Comparison of ENCODE assay signal across 9 mouse cellular contexts in genomic region chr14:51087762-51088161, GRCm38 (mm10). TPM values are rescaled to one million over a fixed set of nuclear protein-coding genes. Genes with fewer than 3 reads are reported as not detected.
DNase-seq lines count a peak whose midpoint lies in the region; ATAC-seq and TF ChIP-seq lines count a peak whose summit lies in the region.
"Had no signal": no experiment of that assay in that cellular context is flagged by ENCODE, and none has a peak within 500 bp of the region (broad histone marks: within the 10 kb centered on the region; RNA-seq: fewer than 3 reads in every experiment).

No protein-coding gene starts in this region.

- TF ChIP-seq CTCF in kidney, postnatal 0 days (IDR thresholded peaks at IDR 0.05; ENCODE audit: low read depth): no peak

- H3K9ac ChIP-seq in kidney, postnatal 0 days (ENCODE audit: low read depth, low read length): peak overlapping the region; percentile 40; the same call in 1 of the 2 replicates
- H3K9ac ChIP-seq in hindbrain, embryonic 16.5 days (ENCODE audit: low read depth, low read length): no peak overlapping the region; the same call in 1 of the 2 replicates
- 0 out of 2 replicates have a peak overlapping the region, but pooled peaks have one; percentile 23 for H3K9ac ChIP-seq in midbrain, embryonic 16.5 days (ENCODE audit: low read depth, low read length)

- H3K9me3 ChIP-seq in kidney, postnatal 0 days (replicated peaks; ENCODE audit: low read length): no peaks in the 10 kb centered on the region
- no peaks in the 10 kb centered on the region for H3K9me3 ChIP-seq in hindbrain, embryonic 16.5 days (ENCODE audit: control insufficient read depth, low read length)
- H3K9me3 ChIP-seq in midbrain, embryonic 16.5 days (replicated peaks; ENCODE audit: control insufficient read depth, low read length, poor library complexity, severe bottlenecking): no peaks in the 10 kb centered on the region

- DNase-seq in kidney, postnatal 0 days (ENCODE audit: low spot score): no peak
- DNase-seq in kidney, postnatal 4 days: no peak
- DNase-seq in adrenal gland, postnatal 14 days: no peak
- no peak for DNase-seq in adrenal gland, postnatal 25 days
- DNase-seq in kidney, adult 9 months: no peak

- no peaks in the 10 kb centered on the region for H3K36me3 ChIP-seq in kidney, postnatal 0 days (ENCODE audit: insufficient read depth, low read length)
- H3K36me3 ChIP-seq in hindbrain, embryonic 16.5 days (ENCODE audit: control insufficient read depth, insufficient read depth, low read length): no peaks in the 10 kb centered on the region
- H3K36me3 ChIP-seq in midbrain, embryonic 16.5 days (ENCODE audit: control insufficient read depth, insufficient read depth, low read length): no peaks in the 10 kb centered on the region

- H3K4me2 ChIP-seq in kidney, postnatal 0 days (ENCODE audit: low read length): peak overlapping the region; percentile 83
- peak overlapping the region; percentile 78 for H3K4me2 ChIP-seq in hindbrain, embryonic 16.5 days (ENCODE audit: low read length)
- peak overlapping the region; percentile 66 for H3K4me2 ChIP-seq in midbrain, embryonic 16.5 days (ENCODE audit: low read length)

- no peaks in the 10 kb centered on the region for H3K27me3 ChIP-seq in kidney, postnatal 0 days (ENCODE audit: insufficient read depth, low read length)
- H3K27me3 ChIP-seq in hindbrain, embryonic 16.5 days (replicated peaks; ENCODE audit: control insufficient read depth, insufficient read depth, low read length): peaks cover 4% of the 10 kb centered on the region
- peaks cover 6% of the 10 kb centered on the region for H3K27me3 ChIP-seq in midbrain, embryonic 16.5 days (ENCODE audit: control insufficient read depth, insufficient read depth, low read depth, low read length)

- WGBS in kidney, postnatal 0 days: 12% methylated on average over 9 of the region's 9 CpGs
- WGBS in hindbrain, embryonic 16.5 days: 11% methylated on average over 9 of the region's 9 CpGs
- WGBS in midbrain, embryonic 16.5 days: 8% methylated on average over 9 of the region's 9 CpGs

- peak overlapping the region; percentile 75 for H3K4me3 ChIP-seq in kidney, postnatal 0 days (replicated peaks; ENCODE audit: low read depth, low read length)
- peak overlapping the region; percentile 74; the same call in 1 of the 2 replicates for H3K4me3 ChIP-seq in brown adipose tissue, adult 24 weeks (ENCODE audit: insufficient read depth, low read depth, low read length)
- H3K4me3 ChIP-seq in hindbrain, embryonic 16.5 days (ENCODE audit: low read length): peak overlapping the region; percentile 84
- peak overlapping the region; percentile 59 for H3K4me3 ChIP-seq in midbrain, embryonic 16.5 days (ENCODE audit: low read depth, low read length)

- no peak overlapping the region for H3K27ac ChIP-seq in kidney, postnatal 0 days
- no peak overlapping the region for H3K27ac ChIP-seq in brown adipose tissue, adult 24 weeks (replicated peaks; ENCODE audit: low read depth, low read length)
- H3K27ac ChIP-seq in hindbrain, embryonic 16.5 days (ENCODE audit: low read depth, low read length): no peak overlapping the region; the same call in 1 of the 2 replicates
- H3K27ac ChIP-seq in midbrain, embryonic 16.5 days (ENCODE audit: low read length): no peak overlapping the region

- ATAC-seq in kidney, postnatal 0 days (replicated peaks; ENCODE audit: low FRiP score, low read depth): no peak
- ATAC-seq in hindbrain, embryonic 16.5 days: no peak
- no peak for ATAC-seq in midbrain, embryonic 16.5 days

- H3K4me1 ChIP-seq in kidney, postnatal 0 days (replicated peaks; ENCODE audit: insufficient read depth, low read length): no peaks in the 10 kb centered on the region
- H3K4me1 ChIP-seq in brown adipose tissue, adult 24 weeks (ENCODE audit: control insufficient read depth, insufficient read depth, insufficient read length, low read length): no peaks in the 10 kb centered on the region
- H3K4me1 ChIP-seq in hindbrain, embryonic 16.5 days (ENCODE audit: control insufficient read depth, insufficient read depth, low read depth, low read length): peaks cover 4% of the 10 kb centered on the region
- peaks cover 8% of the 10 kb centered on the region; the same call in 1 of the 2 replicates for H3K4me1 ChIP-seq in midbrain, embryonic 16.5 days (ENCODE audit: control insufficient read depth, insufficient read depth, low read length)

RNA-seq across cellular contexts. Expression of gene Rnase4, which starts 3.1 kb away (rescaled TPM):
- 41.4 and 48.2 TPM in 2 replicates for polyA plus RNA-seq in kidney, postnatal 0 days (2015; fragmentation: Nextera tagmentation; extraction: Ambion mirVana)
- polyA plus RNA-seq in brown adipose tissue, adult 24 weeks (2012; ENCODE audit: insufficient read depth, insufficient read length, missing spikeins): 69.1 and 78.8 TPM in 2 replicates
- polyA plus RNA-seq in hindbrain, embryonic 16.5 days (2015; fragmentation: Nextera tagmentation; extraction: Ambion mirVana): 18.2 and 19.8 TPM in 2 replicates
- polyA plus RNA-seq in midbrain, embryonic 16.5 days (2015; fragmentation: Nextera tagmentation; extraction: Ambion mirVana): 13.6 and 15.2 TPM in 2 replicates
- 56.5 and 131 TPM in 2 replicates for total RNA-seq in adrenal gland, postnatal 14 days (2021)
- 28.7 TPM in 2 replicates for total RNA-seq in adrenal gland, postnatal 25 days (2021)

RNA-seq across cellular contexts. Expression of gene Ang, which starts 3.2 kb away (rescaled TPM):
- 6.7 and 7.5 TPM in 2 replicates for polyA plus RNA-seq in kidney, postnatal 0 days (2015; fragmentation: Nextera tagmentation; extraction: Ambion mirVana)
- 2.1 and 8.7 TPM in 2 replicates for polyA plus RNA-seq in brown adipose tissue, adult 24 weeks (2012; ENCODE audit: insufficient read depth, insufficient read length, missing spikeins)
- 5.1 and 6.2 TPM in 2 replicates for polyA plus RNA-seq in hindbrain, embryonic 16.5 days (2015; fragmentation: Nextera tagmentation; extraction: Ambion mirVana)
- 3.1 and 3.2 TPM in 2 replicates for polyA plus RNA-seq in midbrain, embryonic 16.5 days (2015; fragmentation: Nextera tagmentation; extraction: Ambion mirVana)
- 6.0 and 37.1 TPM in 2 replicates for total RNA-seq in adrenal gland, postnatal 14 days (2021)
- 3.3 and 4.4 TPM in 2 replicates for total RNA-seq in adrenal gland, postnatal 25 days (2021)

RNA-seq across cellular contexts. Expression of gene Olfr750, which starts 13.5 kb away (rescaled TPM):
- polyA plus RNA-seq in kidney, postnatal 0 days (2015; fragmentation: Nextera tagmentation; extraction: Ambion mirVana): not detected in 2 replicates
- polyA plus RNA-seq in brown adipose tissue, adult 24 weeks (2012; ENCODE audit: insufficient read depth, insufficient read length, missing spikeins): not detected in 2 replicates
- polyA plus RNA-seq in hindbrain, embryonic 16.5 days (2015; fragmentation: Nextera tagmentation; extraction: Ambion mirVana): 0.03 TPM in 1 of 2 replicates, not detected in the other
- 0.07 TPM in 1 of 2 replicates, not detected in the other for polyA plus RNA-seq in midbrain, embryonic 16.5 days (2015; fragmentation: Nextera tagmentation; extraction: Ambion mirVana)
- total RNA-seq in adrenal gland, postnatal 14 days (2021): not detected in 2 replicates
- not detected in 2 replicates for total RNA-seq in adrenal gland, postnatal 25 days (2021)
- total RNA-seq: layer of hippocampus, postnatal 25 days had no signal

RNA-seq across cellular contexts. Expression of gene Eddm3b, which starts 26.5 kb away (rescaled TPM):
- 2.0 and 2.8 TPM in 2 replicates for polyA plus RNA-seq in kidney, postnatal 0 days (2015; fragmentation: Nextera tagmentation; extraction: Ambion mirVana)
- polyA plus RNA-seq in brown adipose tissue, adult 24 weeks (2012; ENCODE audit: insufficient read depth, insufficient read length, missing spikeins): not detected in 2 replicates
- polyA plus RNA-seq in hindbrain, embryonic 16.5 days (2015; fragmentation: Nextera tagmentation; extraction: Ambion mirVana): not detected in 2 replicates
- polyA plus RNA-seq in midbrain, embryonic 16.5 days (2015; fragmentation: Nextera tagmentation; extraction: Ambion mirVana): not detected in 2 replicates
- not detected in 2 replicates for total RNA-seq in adrenal gland, postnatal 14 days (2021)
- not detected in 2 replicates for total RNA-seq in adrenal gland, postnatal 25 days (2021)
- total RNA-seq: layer of hippocampus, postnatal 25 days had no signal

RNA-seq across cellular contexts. Expression of gene Rnase12, which starts 30.3 kb away (rescaled TPM):
- polyA plus RNA-seq in kidney, postnatal 0 days (2015; fragmentation: Nextera tagmentation; extraction: Ambion mirVana): 10.3 and 11.1 TPM in 2 replicates
- polyA plus RNA-seq in brown adipose tissue, adult 24 weeks (2012; ENCODE audit: insufficient read depth, insufficient read length, missing spikeins): not detected in 2 replicates
- polyA plus RNA-seq in hindbrain, embryonic 16.5 days (2015; fragmentation: Nextera tagmentation; extraction: Ambion mirVana): not detected in 2 replicates
- not detected in 2 replicates for polyA plus RNA-seq in midbrain, embryonic 16.5 days (2015; fragmentation: Nextera tagmentation; extraction: Ambion mirVana)
- total RNA-seq in adrenal gland, postnatal 14 days (2021): not detected in 2 replicates
- total RNA-seq in adrenal gland, postnatal 25 days (2021): not detected in 2 replicates
- total RNA-seq: layer of hippocampus, postnatal 25 days had no signal
